Mouse (Mus musculus) MEL (cell line): ENCODE data around the gene Ntf5. TPM values are rescaled to one million over a fixed set of nuclear protein-coding genes. Genes with fewer than 3 reads are reported as not detected.

Experiments used
- DNase-seq: peaks from one replicate; pipeline ENCODE4 v3.0.0; 2011; ENCODE audit warnings: low read depth, low spot score
- H3K27ac ChIP-seq: 2 replicates; pipeline ENCODE4 v1.5.1; 2012; ENCODE audit warnings: low read depth, mild to moderate bottlenecking, control low read depth, low read length, moderate library complexity; ENCODE audit not compliant: control insufficient read depth
- H3K27me3 ChIP-seq, 2 experiments: fragments of 150-350 bp in 1 of 2; sonication (generic) in 1 of 2; 2 replicates each; pipeline ENCODE4 v1.6.1; 2012; ENCODE audit warnings: low read length in 2 of 2, mild to moderate bottlenecking in 2 of 2, improper control_type of control experiment in 1 of 2, moderate library complexity in 1 of 2; ENCODE audit not compliant: insufficient read depth in 2 of 2, control insufficient read depth in 1 of 2
- H3K36me3 ChIP-seq, 2 experiments: 2 replicates each; pipeline ENCODE4 v1.6.1; 2012 to 2014; ENCODE audit warnings: low read length in 2 of 2, improper control_type of control experiment in 1 of 2, inconsistent platforms in 1 of 2, mild to moderate bottlenecking in 1 of 2; ENCODE audit not compliant: insufficient read depth in 2 of 2, control insufficient read depth in 1 of 2
- H3K4me1 ChIP-seq, 2 experiments: fragments of 150-350 bp in 1 of 2; sonication (generic) in 1 of 2; 2 replicates each; pipeline ENCODE4 v1.6.1; 2012; ENCODE audit warnings: low read length in 2 of 2, improper control_type of control experiment in 1 of 2, mild to moderate bottlenecking in 1 of 2; ENCODE audit not compliant: insufficient read depth in 2 of 2, control insufficient read depth in 1 of 2
- H3K4me3 ChIP-seq, 2 experiments: fragments of 150-350 bp in 1 of 2; sonication (generic) in 1 of 2; 2 replicates each; pipeline ENCODE4 v1.5.1; 2012; ENCODE audit warnings: low read depth in 2 of 2, low read length in 2 of 2, mild to moderate bottlenecking in 2 of 2, moderate library complexity in 2 of 2, control low read depth in 1 of 2, improper control_type of control experiment in 1 of 2; ENCODE audit not compliant: control insufficient read depth in 1 of 2, insufficient read depth in 1 of 2
- H3K79me2 ChIP-seq: 2 replicates; pipeline ENCODE4 v1.6.1; 2012; ENCODE audit warnings: mild to moderate bottlenecking, low read length, moderate library complexity; ENCODE audit not compliant: control insufficient read depth, poor library complexity, insufficient read depth
- H3K9ac ChIP-seq: 2 replicates; pipeline ENCODE4 v1.6.1; 2012; ENCODE audit warnings: low read depth, mild to moderate bottlenecking, control low read depth, low read length, moderate library complexity; ENCODE audit not compliant: control insufficient read depth, poor library complexity, severe bottlenecking
- H3K9me3 ChIP-seq: fragments of 150-350 bp; sonication (generic); replicated peaks from 2 replicates; pipeline ENCODE4 v1.6.1; 2012; ENCODE audit warnings: mild to moderate bottlenecking, low read length, improper control_type of control experiment, moderate library complexity; ENCODE audit not compliant: insufficient read depth
- CHD2 ChIP-seq: IDR thresholded peaks from 2 replicates; pipeline ENCODE4 v1.6.1; 2011; ENCODE audit warnings: low read length, improper control_type of control experiment
- CTCF ChIP-seq, 3 experiments: IDR thresholded peaks in 2 of 3; conservative IDR thresholded peaks in 1 of 3; 2 replicates each; pipeline ENCODE4 v1.5.1; 2011 to 2012; ENCODE audit warnings: low read length in 3 of 3, low read depth in 2 of 3, mild to moderate bottlenecking in 2 of 3, improper control_type of control experiment in 1 of 3, inconsistent platforms in 1 of 3, mixed read lengths in 1 of 3, moderate library complexity in 1 of 3; ENCODE audit not compliant: control insufficient read depth in 1 of 3, insufficient read depth in 1 of 3, poor library complexity in 1 of 3, severe bottlenecking in 1 of 3
- ETS1 ChIP-seq: IDR thresholded peaks from 2 replicates; pipeline ENCODE4 v1.6.1; 2012; ENCODE audit warnings: low read depth, mild to moderate bottlenecking, inconsistent platforms, low read length, improper control_type of control experiment, moderate library complexity
- GABPA ChIP-seq: IDR thresholded peaks from 2 replicates; pipeline ENCODE4 v1.6.1; 2012; ENCODE audit warnings: low read depth, mild to moderate bottlenecking, inconsistent platforms, low read length, improper control_type of control experiment, moderate library complexity
- GATA1 ChIP-seq: IDR thresholded peaks from 2 replicates; pipeline ENCODE4 v1.6.1; 2011; ENCODE audit warnings: low read depth, low read length, improper control_type of control experiment
- HCFC1 ChIP-seq: IDR thresholded peaks from 2 replicates; pipeline ENCODE4 v1.6.1; 2012; ENCODE audit warnings: low read depth, mild to moderate bottlenecking, inconsistent platforms, low read length, improper control_type of control experiment, moderate library complexity
- JUND ChIP-seq: IDR thresholded peaks from 2 replicates; pipeline ENCODE4 v1.6.1; 2011; ENCODE audit warnings: low read depth, mild to moderate bottlenecking, improper control_type of control experiment, low read length
- KAT2A ChIP-seq: conservative IDR thresholded peaks from 2 replicates; pipeline ENCODE4 v1.6.1; 2012; ENCODE audit warnings: low read depth, low read length, improper control_type of control experiment, inconsistent platforms
- MAX ChIP-seq: IDR thresholded peaks from 2 replicates; pipeline ENCODE4 v1.6.1; 2011; ENCODE audit warnings: low read length, improper control_type of control experiment
- MAZ ChIP-seq: IDR thresholded peaks from 2 replicates; pipeline ENCODE4 v1.6.1; 2012; ENCODE audit warnings: low read depth, mild to moderate bottlenecking, inconsistent platforms, low read length, improper control_type of control experiment
- MEF2A ChIP-seq: IDR thresholded peaks from 2 replicates; pipeline ENCODE4 v1.6.1; 2014; ENCODE audit warnings: low read depth, mild to moderate bottlenecking, inconsistent platforms, low read length, improper control_type of control experiment; ENCODE audit not compliant: poor library complexity, insufficient replicate concordance, severe bottlenecking; ENCODE audit errors: extremely low read depth
- MXI1 ChIP-seq: IDR thresholded peaks from 2 replicates; pipeline ENCODE4 v1.6.1; 2011; ENCODE audit warnings: mild to moderate bottlenecking, low read depth, low read length, improper control_type of control experiment
- POLR2A ChIP-seq, 2 experiments: IDR thresholded peaks; 2 replicates each; pipeline ENCODE4 v1.6.1; 2011 to 2012; ENCODE audit warnings: low read length in 2 of 2, mild to moderate bottlenecking in 2 of 2, control low read depth in 1 of 2, improper control_type of control experiment in 1 of 2, low read depth in 1 of 2, moderate library complexity in 1 of 2; ENCODE audit not compliant: control insufficient read depth in 1 of 2, insufficient read depth in 1 of 2, poor library complexity in 1 of 2
- RCOR1 ChIP-seq: IDR thresholded peaks from 2 replicates; pipeline ENCODE4 v1.6.1; 2012; ENCODE audit warnings: low read depth, mild to moderate bottlenecking, inconsistent platforms, low read length, improper control_type of control experiment
- SIN3A ChIP-seq: IDR thresholded peaks from 2 replicates; pipeline ENCODE4 v1.6.1; 2012; ENCODE audit warnings: low read length, improper control_type of control experiment, inconsistent platforms
- TCF12 ChIP-seq: IDR thresholded peaks from 2 replicates; pipeline ENCODE4 v1.6.1; 2014; ENCODE audit warnings: low read depth, mild to moderate bottlenecking, inconsistent platforms, low read length, improper control_type of control experiment, moderate library complexity
- USF2 ChIP-seq, 2 experiments: IDR thresholded peaks; 2 replicates each; pipeline ENCODE4 v1.6.1; 2011 to 2012; ENCODE audit warnings: improper control_type of control experiment in 2 of 2, low read length in 2 of 2, borderline replicate concordance in 1 of 2, inconsistent platforms in 1 of 2, low read depth in 1 of 2, mild to moderate bottlenecking in 1 of 2; ENCODE audit not compliant: insufficient read depth in 1 of 2
- ZC3H11A ChIP-seq: IDR thresholded peaks from 2 replicates; pipeline ENCODE4 v1.6.1; 2012; ENCODE audit warnings: low read depth, mild to moderate bottlenecking, inconsistent platforms, low read length, improper control_type of control experiment
- ZKSCAN1 ChIP-seq: IDR thresholded peaks from 2 replicates; pipeline ENCODE4 v1.6.1; 2012; ENCODE audit warnings: low read depth, mild to moderate bottlenecking, inconsistent platforms, low read length, improper control_type of control experiment, moderate library complexity
- polyA plus RNA-seq, 2 experiments: library from polyadenylated mRNA; stranded (reverse) in 1 of 2; unstranded in 1 of 2; fragments of >175 nt in 1 of 2; fragments of >200 nt in 1 of 2; gene quantifications; 2 replicates each; pipeline versions ENCODE4 v1.2.1 to v1.2.4; 2012; ENCODE audit warnings: low replicate concordance in 2 of 2, low read depth in 1 of 2; ENCODE audit not compliant: insufficient read length in 2 of 2, insufficient read depth in 1 of 2, missing spikeins in 1 of 2
- total RNA-seq: library from RNA; depleted of rRNA; stranded (reverse); fragments of 300-350 nt; gene quantifications from 2 replicates; pipeline ENCODE4 v1.2.3, GENCODE M21; 2012

The Ntf5 gene
- total and polyA plus RNA-seq, 3 experiments: 0.54 to 1.9 TPM; not detected in 1

DNA sequence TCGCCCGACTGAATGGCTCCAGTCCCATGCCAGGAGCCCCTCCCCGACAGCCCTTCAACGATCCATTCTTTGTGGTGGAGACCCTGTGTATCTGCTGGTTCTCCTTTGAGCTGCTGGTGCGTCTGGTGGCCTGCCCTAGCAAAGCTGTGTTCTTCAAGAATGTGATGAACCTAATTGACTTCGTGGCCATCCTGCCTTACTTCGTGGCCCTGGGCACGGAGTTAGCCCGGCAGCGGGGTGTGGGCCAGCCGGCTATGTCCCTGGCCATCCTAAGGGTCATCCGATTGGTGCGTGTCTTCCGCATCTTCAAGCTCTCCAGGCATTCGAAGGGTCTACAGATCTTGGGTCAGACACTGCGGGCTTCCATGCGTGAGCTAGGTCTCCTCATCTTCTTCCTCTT lies 4.5 kb upstream of the Ntf5 start:
- no peak for DNase-seq
- H3K9ac ChIP-seq: no peak overlapping the region
- H3K36me3 ChIP-seq: no peaks in the 10 kb centered on the region; a peak in 1 of 4 replicates
- H3K9me3 ChIP-seq: no peaks in the 10 kb centered on the region
- TF ChIP-seq USF2 (IDR thresholded peaks at IDR 0.05; ENCODE audit: borderline replicate concordance in 1 of 2, insufficient read depth in 1 of 2, low read depth in 1 of 2, low read length in 2 of 2) (no peak), JUND (no peak), GABPA (no peak), ETS1 (no peak)
- TF ChIP-seq, all 39 proteins: peak for 0
- H3K4me3 ChIP-seq: no peak overlapping the region
- H3K27me3 ChIP-seq: peaks cover 0 to 3% of the 10 kb centered on the region in 2 experiments; a peak in 2 of 4 replicates
- no peaks in the 10 kb centered on the region; the same call in 1 of the 2 replicates for H3K79me2 ChIP-seq
- peaks cover 3 to 8% of the 10 kb centered on the region in 2 experiments; a peak in 1 of 4 replicates for H3K4me1 ChIP-seq
- no peak overlapping the region for H3K27ac ChIP-seq

DNA sequence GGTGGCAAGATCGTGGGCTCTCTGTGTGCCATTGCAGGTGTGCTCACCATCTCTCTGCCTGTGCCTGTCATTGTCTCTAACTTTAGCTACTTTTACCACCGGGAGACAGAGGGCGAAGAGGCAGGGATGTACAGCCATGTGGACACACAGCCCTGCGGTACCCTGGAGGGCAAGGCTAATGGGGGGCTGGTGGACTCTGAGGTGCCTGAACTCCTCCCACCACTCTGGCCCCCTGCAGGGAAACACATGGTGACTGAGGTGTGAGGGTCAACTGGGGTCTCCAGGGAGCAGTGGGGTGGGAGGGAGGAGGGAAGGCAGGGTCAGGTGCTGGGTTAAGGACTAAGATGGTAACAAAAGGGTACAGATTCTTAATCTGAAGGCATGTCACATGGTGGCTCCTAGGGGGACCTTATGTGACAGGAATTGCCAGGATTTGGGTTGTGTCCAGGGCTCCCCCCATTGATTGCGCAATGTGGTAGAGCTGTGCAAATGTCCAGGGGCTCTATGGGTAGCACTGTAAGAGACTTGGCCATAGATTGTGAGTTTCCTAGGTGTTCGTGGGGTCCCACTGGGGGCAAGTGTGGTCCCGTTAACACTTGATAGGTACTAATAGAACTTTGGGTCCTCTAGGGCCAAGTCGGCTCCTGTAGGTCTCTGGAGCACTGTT lies 3.9 kb upstream of the Ntf5 start:
- Histone ChIP-seq H3K27me3 (peaks cover 0 to 3% of the 10 kb centered on the region in 2 experiments; a peak in 2 of 4 replicates), H3K9ac (no peak overlapping the region), H3K4me3 (no peak overlapping the region), H3K27ac (no peak overlapping the region), H3K4me1 (peaks cover 7 to 10% of the 10 kb centered on the region in 2 experiments; a peak in 2 of 4 replicates), H3K79me2 (no peaks in the 10 kb centered on the region; the same call in 1 of the 2 replicates), H3K9me3 (no peaks in the 10 kb centered on the region), H3K36me3 (no peaks in the 10 kb centered on the region; a peak in 1 of 4 replicates)
- DNase-seq: no peak
- TF ChIP-seq GATA1 (no peak), MAZ (no peak), CTCF (IDR thresholded peaks at IDR 0.05 in 2 of 3, conservative IDR thresholded peaks at IDR 0.05 in 1 of 3; ENCODE audit: control insufficient read depth in 1 of 3, insufficient read depth in 1 of 3, low read depth in 2 of 3, low read length in 3 of 3, poor library complexity in 1 of 3, severe bottlenecking in 1 of 3) (no peak), HCFC1 (no peak), ZC3H11A (no peak), ETS1 (no peak), RCOR1 (no peak), SIN3A (no peak)

DNA sequence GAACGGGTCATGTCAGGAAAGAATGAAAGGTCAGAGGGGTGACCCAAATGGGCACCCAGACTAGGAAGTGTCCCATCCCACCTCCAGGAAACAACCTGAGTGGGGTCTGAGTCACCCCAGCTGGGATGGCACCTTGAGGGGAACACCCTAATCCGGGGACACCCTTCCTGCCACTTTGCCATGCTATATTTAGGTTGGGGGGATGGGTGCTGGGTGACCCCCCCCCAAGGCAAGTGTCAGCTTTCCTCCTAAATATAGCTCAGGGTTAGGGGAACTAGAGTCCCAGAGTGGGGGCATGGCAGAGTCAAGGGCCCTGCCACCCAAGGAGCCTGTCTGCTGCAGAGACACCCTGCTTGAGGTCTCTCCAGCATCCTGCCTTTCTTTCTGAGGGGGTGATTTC lies 1.1 kb upstream of the Ntf5 start:
- H3K79me2 ChIP-seq: no peaks in the 10 kb centered on the region; the same call in 1 of the 2 replicates
- H3K9ac ChIP-seq: no peak overlapping the region
- H3K4me3 ChIP-seq: no peak overlapping the region
- H3K27ac ChIP-seq: no peak overlapping the region
- H3K27me3 ChIP-seq: peaks cover 0 to 3% of the 10 kb centered on the region in 2 experiments; a peak in 2 of 4 replicates
- no peak for DNase-seq
- TF ChIP-seq GABPA: no peak
- no peak for TF ChIP-seq USF2 (IDR thresholded peaks at IDR 0.05; ENCODE audit: borderline replicate concordance in 1 of 2, insufficient read depth in 1 of 2, low read depth in 1 of 2, low read length in 2 of 2)
- no peak for TF ChIP-seq MEF2A
- no peak for TF ChIP-seq CHD2
- TF ChIP-seq MAX: no peak
- no peak for TF ChIP-seq POLR2A (IDR thresholded peaks at IDR 0.05; ENCODE audit: control insufficient read depth in 1 of 2, insufficient read depth in 1 of 2, low read depth in 1 of 2, low read length in 2 of 2, poor library complexity in 1 of 2)
- TF ChIP-seq TCF12: no peak
- TF ChIP-seq JUND: no peak
- TF ChIP-seq ZKSCAN1: no peak
- no peak for TF ChIP-seq KAT2A
- TF ChIP-seq MXI1: no peak
- peaks cover 6 to 7% of the 10 kb centered on the region in 2 experiments; a peak in 2 of 4 replicates for H3K4me1 ChIP-seq
- no peaks in the 10 kb centered on the region for H3K9me3 ChIP-seq
- H3K36me3 ChIP-seq: no peaks in the 10 kb centered on the region; a peak in 1 of 4 replicates
